Mouse (Mus musculus): ENCODE results near the gene Sec23a. TPM values are rescaled to one million over a fixed set of nuclear protein-coding genes. Genes with fewer than 3 reads are reported as not detected.
"Not testable (repeated sequence)": the region's sequence is repeated elsewhere in the genome, so short reads cannot be mapped to it uniquely, and the experiment has no call there.

Sec23a gene
- polyA plus RNA-seq, 1 experiment from 2014 or later: 107 TPM

- Histone ChIP-seq H3K36me3 (peaks cover 26% of the 10 kb centered on the region), H3K9me3 (no peaks in the 10 kb centered on the region), H3K27ac (peak overlapping the region; percentile 77; the same call in 1 of the 2 replicates), H3K4me2 (no peak overlapping the region), H3K27me3 (no peaks in the 10 kb centered on the region), H3K9ac (no peak overlapping the region), H3K4me1 (0 out of 2 replicates have a peak, but pooled peaks cover 5% of the 10 kb centered on the region), H3K4me3 (no peak overlapping the region)
- 67% methylated on average over 10 of the region's 10 CpGs for whole genome bisulfite sequencing
- no peak for ATAC-seq (ENCODE audit: insufficient number of reproducible peaks, low FRiP score, low TSS enrichment, low read depth)
These were observed 27.5 kb upstream of the Sec23a start for GRCm38 (mm10) chr12:59039162-59039970.

- H3K4me1 ChIP-seq: no peaks in the 10 kb centered on the region
- no peak for ATAC-seq (ENCODE audit: insufficient number of reproducible peaks, low FRiP score, low TSS enrichment, low read depth)
- no peaks in the 10 kb centered on the region for H3K9me3 ChIP-seq
- 72% methylated on average over 5 of the region's 5 CpGs for WGBS
- peaks cover 13% of the 10 kb centered on the region; the same call in 1 of the 2 replicates for H3K36me3 ChIP-seq
- H3K27ac ChIP-seq: no peak overlapping the region
- no peak overlapping the region for H3K4me2 ChIP-seq
- no peaks in the 10 kb centered on the region for H3K27me3 ChIP-seq
- no peak overlapping the region for H3K4me3 ChIP-seq
- no peak overlapping the region for H3K9ac ChIP-seq
These were observed 20.3 kb upstream of the Sec23a start for GRCm38 (mm10) chr12:59032101-59032500.

GRCm38 (mm10) chr12:59021306-59021705 lies 9.5 kb upstream of the Sec23a start:
- H3K4me2 ChIP-seq: no peak overlapping the region
- no peak overlapping the region for H3K4me3 ChIP-seq
- peaks cover 51% of the 10 kb centered on the region for H3K36me3 ChIP-seq
- H3K9me3 ChIP-seq: no peaks in the 10 kb centered on the region
- no peaks in the 10 kb centered on the region for H3K4me1 ChIP-seq
- WGBS: 92% methylated on average over 4 of the region's 4 CpGs
- H3K9ac ChIP-seq: no peak overlapping the region
- no peak for ATAC-seq (ENCODE audit: insufficient number of reproducible peaks, low FRiP score, low TSS enrichment, low read depth)
- H3K27ac ChIP-seq: no peak overlapping the region
- H3K27me3 ChIP-seq: no peaks in the 10 kb centered on the region

GRCm38 (mm10) chr12:59019891-59020290 lies 8.1 kb upstream of the Sec23a start:
- no peak for ATAC-seq (ENCODE audit: insufficient number of reproducible peaks, low FRiP score, low TSS enrichment, low read depth)
- WGBS: 90% methylated on average over 2 of the region's 2 CpGs

GRCm38 (mm10) chr12:59017970-59018369 lies 6.2 kb upstream of the Sec23a start:
- Histone ChIP-seq H3K27me3 (no peaks in the 10 kb centered on the region), H3K4me1 (no peaks in the 10 kb centered on the region), H3K4me3 (no peak overlapping the region), H3K36me3 (peaks cover 33% of the 10 kb centered on the region), H3K27ac (no peak overlapping the region), H3K4me2 (no peak overlapping the region), H3K9ac (no peak overlapping the region), H3K9me3 (no peaks in the 10 kb centered on the region)
- 86% methylated on average over 8 of the region's 8 CpGs for WGBS
- ATAC-seq (ENCODE audit: insufficient number of reproducible peaks, low FRiP score, low TSS enrichment, low read depth): no peak

More at GRCm38 (mm10) chr12:59019891-59020290, 8.1 kb upstream of the Sec23a start:
- H3K9me3 ChIP-seq: no peaks in the 10 kb centered on the region
- H3K4me3 ChIP-seq: no peak overlapping the region
- H3K36me3 ChIP-seq: peaks cover 43% of the 10 kb centered on the region
- no peaks in the 10 kb centered on the region for H3K27me3 ChIP-seq
- H3K4me2 ChIP-seq: no peak overlapping the region
- no peaks in the 10 kb centered on the region for H3K4me1 ChIP-seq
- H3K9ac ChIP-seq: no peak overlapping the region
- no peak overlapping the region for H3K27ac ChIP-seq

- Histone ChIP-seq H3K36me3 (peaks cover 11% of the 10 kb centered on the region), H3K27ac (peak within 1 kb of the TSS; percentile 92), H3K4me1 (peaks cover 18% of the 10 kb centered on the region), H3K4me2 (peak within 1 kb of the TSS; percentile 59), H3K4me3 (peak within 1 kb of the TSS; percentile 89), H3K9me3 (no peaks in the 10 kb centered on the region), H3K9ac (peak within 1 kb of the TSS; percentile 50), H3K27me3 (no peaks in the 10 kb centered on the region)
- WGBS: under 1% methylated on average over 28 of the region's 28 CpGs
- ATAC-seq (ENCODE audit: insufficient number of reproducible peaks, low FRiP score, low TSS enrichment, low read depth): peak; percentile 74
These were observed 1.4 kb upstream of the Sec23a start, which contains the start of gene Gemin2 for GRCm38 (mm10) chr12:59013234-59013633. Gemin2 (plus strand) TSS chr12:59013393.

GRCm38 (mm10) chr12:59012710-59013091 lies 884 bp upstream of the Sec23a start:
- H3K27me3 ChIP-seq: no peaks in the 10 kb centered on the region
- peak overlapping the region; percentile 59 for H3K4me2 ChIP-seq
- H3K4me1 ChIP-seq: peaks cover 23% of the 10 kb centered on the region
- peak overlapping the region; percentile 92 for H3K27ac ChIP-seq
- H3K4me3 ChIP-seq: peak overlapping the region; percentile 89
- H3K36me3 ChIP-seq: 0 out of 2 replicates have a peak, but pooled peaks cover 8% of the 10 kb centered on the region
- peak overlapping the region; percentile 50 for H3K9ac ChIP-seq
- no peaks in the 10 kb centered on the region for H3K9me3 ChIP-seq
- WGBS: 1% methylated on average over 7 of the region's 7 CpGs
- ATAC-seq (ENCODE audit: insufficient number of reproducible peaks, low FRiP score, low TSS enrichment, low read depth): no peak

- Histone ChIP-seq H3K27ac (peak overlapping the region; percentile 98), H3K9ac (peak overlapping the region; percentile 89), H3K4me2 (peak overlapping the region; percentile 43), H3K27me3 (no peaks in the 10 kb centered on the region), H3K9me3 (no peaks in the 10 kb centered on the region), H3K36me3 (peaks cover 11% of the 10 kb centered on the region), H3K4me1 (peaks cover 24% of the 10 kb centered on the region), H3K4me3 (peak overlapping the region; percentile 89)
- peak; percentile 68 for ATAC-seq (ENCODE audit: insufficient number of reproducible peaks, low FRiP score, low TSS enrichment, low read depth)
- under 1% methylated on average over 25 of the region's 25 CpGs for WGBS
These were observed 458 bp downstream of the Sec23a start for GRCm38 (mm10) chr12:59011275-59011843.

GRCm38 (mm10) chr12:59010482-59010881 lies 1.3 kb downstream of the Sec23a start:
- no peak overlapping the region for H3K27ac ChIP-seq
- WGBS: 64% methylated on average over 2 of the region's 2 CpGs
- no peaks in the 10 kb centered on the region for H3K9me3 ChIP-seq
- H3K4me2 ChIP-seq: peak overlapping the region; percentile 43
- H3K36me3 ChIP-seq: peaks cover 16% of the 10 kb centered on the region
- H3K9ac ChIP-seq: no peak overlapping the region
- peak overlapping the region; percentile 89 for H3K4me3 ChIP-seq
- H3K27me3 ChIP-seq: no peaks in the 10 kb centered on the region
- ATAC-seq (ENCODE audit: insufficient number of reproducible peaks, low FRiP score, low TSS enrichment, low read depth): no peak
- H3K4me1 ChIP-seq: peaks cover 24% of the 10 kb centered on the region

GRCm38 (mm10) chr12:58985766-58986165 lies 26.1 kb downstream of the Sec23a start:
- Histone ChIP-seq H3K36me3 (peaks cover 74% of the 10 kb centered on the region), H3K9ac (no peak overlapping the region), H3K4me2 (no peak overlapping the region), H3K9me3 (no peaks in the 10 kb centered on the region), H3K27ac (no peak overlapping the region), H3K27me3 (no peaks in the 10 kb centered on the region), H3K4me3 (no peak overlapping the region), H3K4me1 (no peaks in the 10 kb centered on the region)
- no peak for ATAC-seq (ENCODE audit: insufficient number of reproducible peaks, low FRiP score, low TSS enrichment, low read depth)
- WGBS: 92% methylated on average over 3 of the region's 3 CpGs

GRCm38 (mm10) chr12:58981178-58981661 lies 30.6 kb downstream of the Sec23a start:
- not testable (repeated sequence) for H3K4me3 ChIP-seq; H3K9ac ChIP-seq; H3K4me2 ChIP-seq; H3K9me3 ChIP-seq; H3K27me3 ChIP-seq; ATAC-seq (ENCODE audit: insufficient number of reproducible peaks, low FRiP score, low TSS enrichment, low read depth); H3K4me1 ChIP-seq; H3K27ac ChIP-seq
- peaks cover 76% of the 10 kb centered on the region for H3K36me3 ChIP-seq
- 71% methylated on average over 6 of the region's 6 CpGs for WGBS

- Histone ChIP-seq H3K36me3 (peaks cover 72% of the 10 kb centered on the region), H3K4me2 (no peak overlapping the region), H3K4me3 (no peak overlapping the region), H3K27me3 (no peaks in the 10 kb centered on the region), H3K27ac (no peak overlapping the region), H3K4me1 (no peaks in the 10 kb centered on the region), H3K9me3 (no peaks in the 10 kb centered on the region), H3K9ac (no peak overlapping the region)
- WGBS: 84% methylated on average over 2 of the region's 2 CpGs
- ATAC-seq (ENCODE audit: insufficient number of reproducible peaks, low FRiP score, low TSS enrichment, low read depth): no peak
These were observed 34.9 kb downstream of the Sec23a start for GRCm38 (mm10) chr12:58976966-58977365.

Data from limb, embryonic 15.5 days (tissue).